Mouse (Mus musculus): ENCODE results near the gene 1600014C10Rik. TPM values are rescaled to one million over a fixed set of nuclear protein-coding genes. Genes with fewer than 3 reads are reported as not detected.

1600014C10Rik gene
- polyA plus RNA-seq, 1 experiment from 2014 or later: 15.1 TPM

- no peak overlapping the region for H3K27ac ChIP-seq (ENCODE audit: low read depth)
- H3K9me3 ChIP-seq (ENCODE audit: low read depth, low read length): no peaks in the 10 kb centered on the region
- no peaks in the 10 kb centered on the region for H3K4me1 ChIP-seq (ENCODE audit: insufficient read depth)
- no peaks in the 10 kb centered on the region for H3K36me3 ChIP-seq (ENCODE audit: insufficient read depth)
- H3K9ac ChIP-seq: no peak overlapping the region
- DNase-seq: no peak
- no peak for TF ChIP-seq CTCF (IDR thresholded peaks at IDR 0.05; ENCODE audit: low read depth)
- no peak overlapping the region for H3K4me2 ChIP-seq
- no peak overlapping the region for H3K4me3 ChIP-seq (ENCODE audit: low read depth, low read length)
- no peaks in the 10 kb centered on the region for H3K27me3 ChIP-seq (ENCODE audit: insufficient read depth, low read length)
- ATAC-seq (ENCODE audit: insufficient read depth): no peak
Observed at GRCm38 (mm10) chr7:38237140-38237539, 54.1 kb downstream of the 1600014C10Rik start.

- no peaks in the 10 kb centered on the region for H3K9me3 ChIP-seq (ENCODE audit: low read depth, low read length)
- TF ChIP-seq CTCF (IDR thresholded peaks at IDR 0.05; ENCODE audit: low read depth): no peak
- no peak overlapping the region for H3K9ac ChIP-seq
- WGBS: 70% methylated on average over 4 of the region's 4 CpGs
- H3K4me3 ChIP-seq (ENCODE audit: low read depth, low read length): no peak overlapping the region
- DNase-seq: no peak
- no peaks in the 10 kb centered on the region for H3K36me3 ChIP-seq (ENCODE audit: insufficient read depth)
- ATAC-seq (ENCODE audit: insufficient read depth): no peak
- no peaks in the 10 kb centered on the region for H3K4me1 ChIP-seq (ENCODE audit: insufficient read depth)
- H3K4me2 ChIP-seq: no peak overlapping the region
- H3K27me3 ChIP-seq (ENCODE audit: insufficient read depth, low read length): no peaks in the 10 kb centered on the region
- H3K27ac ChIP-seq (ENCODE audit: low read depth): no peak overlapping the region
Observed at GRCm38 (mm10) chr7:38242417-38242816, 59.4 kb downstream of the 1600014C10Rik start.

Other genes with a start within 250 kb of the 1600014C10Rik start
- gene Uri1, start 159.7 kb upstream of the 1600014C10Rik start, polyA plus RNA-seq (2014; fragmentation: Nextera tagmentation; extraction: Ambion mirVana): 65.1 and 65.7 TPM in 2 replicates
- gene Ccne1, start 75.7 kb upstream of the 1600014C10Rik start, polyA plus RNA-seq (2014; fragmentation: Nextera tagmentation; extraction: Ambion mirVana): 76.4 and 79.8 TPM in 2 replicates
- 4.5 and 4.7 TPM in 2 replicates for gene Plekhf1, start 44.8 kb downstream of the 1600014C10Rik start, polyA plus RNA-seq (2014; fragmentation: Nextera tagmentation; extraction: Ambion mirVana)
- gene Pop4, start 88.2 kb downstream of the 1600014C10Rik start, polyA plus RNA-seq (2014; fragmentation: Nextera tagmentation; extraction: Ambion mirVana): 70.0 and 72.2 TPM in 2 replicates

All from lung, embryonic 14.5 days (tissue).